Mouse (Mus musculus): ENCODE results near the gene Spin2c. TPM values are rescaled to one million over a fixed set of nuclear protein-coding genes. Genes with fewer than 3 reads are reported as not detected.

The Spin2c gene
- total RNA-seq (2021) = 1 to 10 TPM; 1.6 to 2.3 TPM
- long read RNA-seq, experiment 1 = 0 reads
- long read RNA-seq, experiment 2, partial matches to known transcripts = 0 of 3 reads
- long read RNA-seq, experiment 2, other reads (novel, unspliced or antisense) = 1 of 3 reads

DNA sequence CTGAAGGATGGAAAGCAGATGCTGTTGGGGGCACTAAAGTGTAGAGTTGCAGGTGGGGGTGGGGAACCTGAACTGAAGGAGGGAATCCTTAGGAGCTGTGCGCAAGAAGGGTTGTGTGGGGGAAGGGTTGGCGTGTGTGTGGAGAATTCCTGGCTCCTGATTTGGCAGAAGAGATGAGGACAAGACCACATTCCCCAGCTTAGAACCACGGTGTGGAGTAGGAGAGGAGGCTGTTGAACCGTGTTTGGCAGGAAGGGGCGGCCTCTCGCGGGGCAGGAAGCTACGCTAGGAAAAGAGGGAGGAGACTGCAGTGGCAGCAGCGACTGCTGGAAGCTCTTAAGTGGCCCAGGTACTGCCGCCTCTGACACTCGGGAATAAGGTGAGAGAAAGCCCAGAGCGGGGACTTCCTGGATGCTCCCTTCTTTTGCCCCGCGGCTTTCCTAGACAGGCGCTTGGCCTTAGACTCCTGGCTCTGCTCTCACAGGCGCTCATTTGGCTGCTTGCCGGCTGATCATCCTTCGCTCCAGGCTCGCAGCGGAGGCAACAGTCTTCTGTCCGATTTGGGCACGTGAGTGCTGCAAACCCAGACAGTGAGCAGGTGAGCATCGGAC lies at the start of gene Spin2c:
Gene Spin2c (plus strand): TSS at position 275 of the 611 bp plus-strand sequence.
- peak in 1 of 2 experiments; percentile 2 for DNase-seq (ENCODE audit: low spot score in 2 of 2)

DNA sequence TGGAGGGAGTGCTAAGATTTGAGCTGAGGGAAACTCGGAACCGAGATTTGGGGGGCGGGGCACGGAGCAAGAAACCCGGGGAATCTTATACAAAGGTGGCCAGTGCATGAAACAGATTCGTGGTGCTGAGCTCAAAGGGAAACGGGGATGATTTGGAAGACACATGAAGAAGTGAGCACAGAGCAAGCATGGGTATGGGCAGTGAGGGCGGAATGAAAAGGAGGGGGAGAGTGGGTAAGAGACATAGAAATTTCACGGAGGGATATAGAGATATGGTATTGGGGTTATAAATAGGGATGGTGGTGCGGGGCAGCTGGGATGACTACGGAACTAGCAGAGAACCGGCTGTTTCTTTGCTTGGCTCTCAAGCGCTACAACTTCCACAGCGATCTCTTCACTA lies 581 bp downstream of the Spin2c start:
- DNase-seq (ENCODE audit: low spot score in 2 of 2) = no peak

Other genes starting within 250 kb of the Spin2c start
- 10 to 100 TPM; 16.7 to 17.2 TPM for gene Kctd12b, start 135.8 kb upstream of the Spin2c start, total RNA-seq (2021)
- 10 to 100 TPM; 72.9 to 76.0 TPM for gene Nbdy, start 108.6 kb upstream of the Spin2c start, total RNA-seq (2021)
- not detected for gene Samt1, start 180.4 kb downstream of the Spin2c start, total RNA-seq (2021)
- not detected for gene 4921511M17Rik, start 201.6 kb downstream of the Spin2c start, total RNA-seq (2021)
- gene Gm10057, start 222.8 kb downstream of the Spin2c start, total RNA-seq (2021) = not detected